Mouse (Mus musculus) limb, embryonic 15.5 days (tissue): ENCODE results near the gene Gm3435. TPM values are rescaled to one million over a fixed set of nuclear protein-coding genes. Genes with fewer than 3 reads are reported as not detected.
"Not testable (repeated sequence)": the region's sequence is repeated elsewhere in the genome, so short reads cannot be mapped to it uniquely, and the experiment has no call there.

Experiments used
- ATAC-seq: fragments of 200-750 bp; cut with Nextera tagmentation; 2 replicates; pipeline ENCODE4 v1.8.0; 2017; ENCODE audit warnings: low read depth, moderate TSS enrichment; ENCODE audit not compliant: insufficient number of reproducible peaks, low FRiP score, low TSS enrichment
- H3K27ac ChIP-seq: fragments of 300-500 bp; sonication (generic); 2 replicates; pipeline ENCODE4 v1.5.1; 2015; ENCODE audit warnings: moderate library complexity, mild to moderate bottlenecking, inconsistent platforms
- H3K27me3 ChIP-seq: fragments of 300-500 bp; sonication (generic); 2 replicates; pipeline ENCODE4 v1.6.1; 2015; ENCODE audit warnings: inconsistent platforms
- H3K36me3 ChIP-seq: fragments of 300-500 bp; sonication (generic); 2 replicates; pipeline ENCODE4 v1.6.1; 2015; ENCODE audit warnings: inconsistent platforms
- H3K4me1 ChIP-seq: fragments of 300-500 bp; sonication (generic); 2 replicates; pipeline ENCODE4 v1.6.1; 2015; ENCODE audit warnings: inconsistent platforms
- H3K4me2 ChIP-seq: fragments of 300-500 bp; sonication (generic); 2 replicates; pipeline ENCODE4 v1.6.1; 2015; ENCODE audit warnings: mild to moderate bottlenecking, inconsistent platforms
- H3K4me3 ChIP-seq: fragments of 300-500 bp; sonication (generic); 2 replicates; pipeline ENCODE4 v1.5.1; 2015; ENCODE audit warnings: mild to moderate bottlenecking, inconsistent platforms
- H3K9ac ChIP-seq: fragments of 300-500 bp; sonication (generic); 2 replicates; pipeline ENCODE4 v1.6.1; 2015; ENCODE audit warnings: inconsistent platforms
- H3K9me3 ChIP-seq: fragments of 300-500 bp; sonication (generic); 2 replicates; pipeline ENCODE4 v1.6.1; 2016; ENCODE audit warnings: inconsistent platforms
- WGBS: fragments of 180-500 bp; shearing (Covaris S2); methylation state at CpG from one replicate; pipeline ENCODE4 v1.1.7; 2015; 5-methylcytosine and 5-hydroxymethylcytosine counted together
- polyA plus RNA-seq: library from polyadenylated mRNA; unstranded; fragments of >200 nt; fragmentation: Nextera tagmentation; extraction: Ambion mirVana; gene quantifications from 2 replicates; pipeline ENCODE4 v1.2.1, GENCODE M21; 2015

Gene Gm3435
- polyA plus RNA-seq, result 4.8 and 5.5 TPM in 2 replicates

DNA sequence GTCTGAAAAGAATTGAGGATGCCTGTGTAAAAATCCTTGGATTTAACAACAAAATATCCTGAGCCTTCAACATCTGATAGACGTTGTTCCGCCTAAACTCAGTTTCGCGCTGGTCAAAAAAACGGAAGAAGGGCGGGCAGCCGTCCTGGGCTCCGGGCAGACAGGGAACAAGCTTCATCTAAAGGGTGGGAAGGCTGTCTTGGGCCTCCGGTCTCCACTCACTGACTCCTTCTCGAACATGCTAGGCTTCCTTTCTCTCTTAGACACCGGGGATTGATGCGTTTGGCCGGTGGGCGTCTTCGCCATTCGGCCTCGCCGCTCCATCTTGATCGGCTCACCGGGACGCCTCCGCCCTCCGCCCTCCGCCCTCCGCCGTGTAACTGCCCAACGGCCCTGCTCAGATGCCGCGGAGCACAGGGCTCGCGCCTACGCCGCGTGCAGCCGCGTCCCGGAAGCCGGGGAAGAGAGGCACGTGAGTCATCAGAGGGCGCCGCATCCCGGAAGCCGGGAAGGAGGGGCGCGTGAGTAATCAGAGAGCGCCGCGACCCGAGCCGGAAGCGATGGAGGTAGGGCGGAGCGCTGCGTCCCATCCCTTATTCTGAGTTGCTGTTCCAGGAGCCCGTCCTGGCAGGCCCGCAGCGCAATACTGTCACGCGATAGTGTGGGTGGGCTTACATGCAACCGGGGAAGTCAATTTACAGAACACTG is at the start of gene Gm3435:
Gene Gm3435 (plus strand): TSS at position 471 of the 708 bp plus-strand sequence.
- H3K4me1 ChIP-seq, H3K27me3 ChIP-seq, H3K4me3 ChIP-seq, H3K36me3 ChIP-seq, H3K9ac ChIP-seq, H3K9me3 ChIP-seq, H3K4me2 ChIP-seq, H3K27ac ChIP-seq: not testable (repeated sequence)
- WGBS, result no CpG with 5 or more reads among the region's 60 CpGs
- peak; percentile 97 for ATAC-seq

GRCm38 (mm10) chr17:14960520-14960919 is 49.5 kb upstream of the Gm3435 start:
- no peak for ATAC-seq

GRCm38 (mm10) chr17:14960951-14961556 is 48.9 kb upstream of the Gm3435 start, which contains the start of gene Phf10:
Gene Phf10, minus strand, starts transcription at chr17:14961273.
- peak; percentile 78 for ATAC-seq
- not testable (repeated sequence) for H3K4me1 ChIP-seq, H3K36me3 ChIP-seq, H3K9me3 ChIP-seq, H3K27me3 ChIP-seq
- H3K9ac ChIP-seq, result peak within 1 kb of the TSS; percentile 71
- H3K4me3 ChIP-seq, result peak within 1 kb of the TSS; percentile 72
- H3K27ac ChIP-seq, result peak within 1 kb of the TSS; percentile 75
- 1% methylated on average over 46 of the region's 100 CpGs for WGBS
- peak within 1 kb of the TSS; percentile 84 for H3K4me2 ChIP-seq

More at GRCm38 (mm10) chr17:14960520-14960919, 49.5 kb upstream of the Gm3435 start:
- WGBS, result 1% methylated on average over 22 of the region's 23 CpGs
- Histone ChIP-seq H3K27me3 (no peaks in the 10 kb centered on the region), H3K27ac (peak overlapping the region; percentile 75), H3K9me3 (no peaks in the 10 kb centered on the region), H3K36me3 (no peaks in the 10 kb centered on the region), H3K4me2 (peak overlapping the region; percentile 84), H3K4me1 (peaks cover 6% of the 10 kb centered on the region), H3K9ac (peak overlapping the region; percentile 71), H3K4me3 (peak overlapping the region; percentile 72)

- H3K27ac ChIP-seq, H3K27me3 ChIP-seq, H3K4me3 ChIP-seq, H3K9ac ChIP-seq, H3K4me1 ChIP-seq, H3K9me3 ChIP-seq, H3K36me3 ChIP-seq, H3K4me2 ChIP-seq: not testable (repeated sequence)
- WGBS, result no CpG with 5 or more reads among the region's 44 CpGs
- peak; percentile 88 for ATAC-seq
These were observed 48.3 kb upstream of the Gm3435 start for GRCm38 (mm10) chr17:14961557-14962154.

DNA sequence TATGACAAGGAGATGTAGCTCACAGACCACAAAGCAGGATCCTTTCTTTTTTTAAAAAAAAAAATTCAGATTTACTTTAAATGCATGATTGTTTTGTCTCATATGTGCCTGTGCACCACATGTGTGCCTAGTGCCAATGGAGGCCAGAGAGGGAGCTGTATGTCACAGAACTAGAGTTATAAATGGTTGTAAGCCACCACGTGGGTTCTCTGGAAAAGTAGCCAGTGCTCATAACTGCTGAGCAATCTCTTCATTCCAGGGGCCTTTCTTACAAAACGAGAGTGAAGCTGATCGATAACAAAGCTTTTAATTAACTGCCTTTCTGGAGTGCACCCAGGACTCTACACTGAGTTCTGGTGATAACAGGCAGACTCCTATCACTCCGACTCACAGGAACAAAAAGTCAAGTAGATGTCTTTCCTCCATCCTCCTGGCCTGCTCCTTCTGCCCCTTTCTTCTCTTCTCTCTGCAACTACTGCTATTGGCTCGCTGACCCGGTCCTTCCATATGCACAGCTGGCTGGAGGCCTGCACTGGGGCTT is 41.5 kb upstream of the Gm3435 start:
- WGBS, result no CpG with 5 or more reads among the region's 6 CpGs
- not testable (repeated sequence) for H3K27ac ChIP-seq, H3K4me2 ChIP-seq, H3K27me3 ChIP-seq, H3K36me3 ChIP-seq, H3K9me3 ChIP-seq, ATAC-seq, H3K4me3 ChIP-seq, H3K4me1 ChIP-seq, H3K9ac ChIP-seq

GRCm38 (mm10) chr17:14977718-14978361 is 32.1 kb upstream of the Gm3435 start:
- not testable (repeated sequence) for H3K4me1 ChIP-seq, H3K4me3 ChIP-seq, ATAC-seq, H3K27ac ChIP-seq, H3K36me3 ChIP-seq, H3K9me3 ChIP-seq, H3K9ac ChIP-seq, H3K4me2 ChIP-seq, H3K27me3 ChIP-seq
- 4% methylated on average over 4 of the region's 7 CpGs for WGBS

DNA sequence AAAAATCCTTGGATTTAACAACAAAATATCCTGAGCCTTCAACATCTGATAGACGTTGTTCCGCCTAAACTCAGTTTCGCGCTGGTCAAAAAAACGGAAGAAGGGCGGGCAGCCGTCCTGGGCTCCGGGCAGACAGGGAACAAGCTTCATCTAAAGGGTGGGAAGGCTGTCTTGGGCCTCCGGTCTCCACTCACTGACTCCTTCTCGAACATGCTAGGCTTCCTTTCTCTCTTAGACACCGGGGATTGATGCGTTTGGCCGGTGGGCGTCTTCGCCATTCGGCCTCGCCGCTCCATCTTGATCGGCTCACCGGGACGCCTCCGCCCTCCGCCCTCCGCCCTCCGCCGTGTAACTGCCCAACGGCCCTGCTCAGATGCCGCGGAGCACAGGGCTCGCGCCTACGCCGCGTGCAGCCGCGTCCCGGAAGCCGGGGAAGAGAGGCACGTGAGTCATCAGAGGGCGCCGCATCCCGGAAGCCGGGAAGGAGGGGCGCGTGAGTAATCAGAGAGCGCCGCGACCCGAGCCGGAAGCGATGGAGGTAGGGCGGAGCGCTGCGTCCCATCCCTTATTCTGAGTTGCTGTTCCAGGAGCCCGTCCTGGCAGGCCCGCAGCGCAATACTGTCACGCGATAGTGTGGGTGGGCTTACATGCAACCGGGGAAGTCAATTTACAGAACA is 31.5 kb upstream of the Gm3435 start, which contains the start of the genes 9030025P20Rik and Gm3417:
Gene 9030025P20Rik (plus strand): TSS at position 107 of the 677 bp plus-strand sequence.
Gene Gm3417 (minus strand): TSS at position 429 of the 677 bp plus-strand sequence.
- H3K4me1 ChIP-seq, H3K9ac ChIP-seq, H3K27me3 ChIP-seq, H3K4me3 ChIP-seq, H3K27ac ChIP-seq, H3K9me3 ChIP-seq, H3K4me2 ChIP-seq, H3K36me3 ChIP-seq: not testable (repeated sequence)
- WGBS, result no CpG with 5 or more reads among the region's 60 CpGs
- ATAC-seq, result peak; percentile 97

DNA sequence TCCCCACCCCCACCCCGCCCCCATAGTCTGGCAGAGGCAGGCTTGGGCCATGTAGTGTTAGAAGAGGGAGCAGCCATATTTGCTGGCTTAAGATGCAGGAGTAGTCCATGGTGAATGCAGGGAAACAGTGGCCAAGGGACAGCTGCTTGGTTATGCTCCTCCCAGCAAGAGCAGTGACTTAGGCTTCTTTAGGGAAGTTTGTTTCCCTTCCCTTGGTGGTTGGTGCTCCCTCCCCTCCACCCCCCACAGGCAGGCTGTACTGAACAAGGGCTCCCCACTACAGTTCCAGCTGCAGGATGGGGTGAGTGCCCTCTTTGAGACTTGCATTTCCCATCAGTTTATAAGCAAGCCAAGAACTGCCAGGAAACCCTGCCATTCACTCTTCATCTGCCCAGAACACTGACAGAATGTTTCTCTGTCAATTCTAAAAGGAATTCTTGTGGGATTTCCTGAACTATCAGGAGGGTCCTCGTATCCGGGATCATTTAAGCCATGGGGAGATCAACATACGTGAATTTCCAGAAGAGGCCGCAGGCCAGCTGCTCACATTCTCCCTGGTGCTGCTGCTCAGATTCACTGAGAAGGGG is 19.8 kb upstream of the Gm3435 start:
- H3K9ac ChIP-seq, H3K27me3 ChIP-seq, H3K36me3 ChIP-seq, H3K4me2 ChIP-seq, H3K9me3 ChIP-seq, H3K27ac ChIP-seq, ATAC-seq, H3K4me1 ChIP-seq, H3K4me3 ChIP-seq: not testable (repeated sequence)
- 83% methylated on average over 4 of the region's 5 CpGs for whole genome bisulfite sequencing

GRCm38 (mm10) chr17:14992522-14993138 is 17.3 kb upstream of the Gm3435 start:
- H3K27me3 ChIP-seq, H3K9me3 ChIP-seq, H3K4me2 ChIP-seq, H3K4me1 ChIP-seq, H3K27ac ChIP-seq, H3K9ac ChIP-seq, H3K36me3 ChIP-seq, H3K4me3 ChIP-seq: not testable (repeated sequence)
- no CpG with 5 or more reads among the region's 98 CpGs for WGBS
- peak; percentile 76 for ATAC-seq

GRCm38 (mm10) chr17:14993139-14993832 is 16.7 kb upstream of the Gm3435 start:
- not testable (repeated sequence) for H3K4me2 ChIP-seq

More at GRCm38 (mm10) chr17:14993139-14993832, 16.7 kb upstream of the Gm3435 start:
- ATAC-seq, result peak; percentile 87
- H3K27me3 ChIP-seq, H3K9ac ChIP-seq, H3K36me3 ChIP-seq, H3K4me1 ChIP-seq, H3K9me3 ChIP-seq, H3K4me3 ChIP-seq, H3K27ac ChIP-seq: not testable (repeated sequence)
- WGBS, result no CpG with 5 or more reads among the region's 47 CpGs
